Mouse (Mus musculus): ENCODE measurements at regions not wholly inside any gene's neighbourhood (a gene's known extent, or its start where the extent isn't known, plus 50 kb on each side); places are given as distances from the start of the nearest gene placed in this dataset.
A peak's percentile ranks its signal among the peaks of the same experiment; 100 is the strongest.

DNA sequence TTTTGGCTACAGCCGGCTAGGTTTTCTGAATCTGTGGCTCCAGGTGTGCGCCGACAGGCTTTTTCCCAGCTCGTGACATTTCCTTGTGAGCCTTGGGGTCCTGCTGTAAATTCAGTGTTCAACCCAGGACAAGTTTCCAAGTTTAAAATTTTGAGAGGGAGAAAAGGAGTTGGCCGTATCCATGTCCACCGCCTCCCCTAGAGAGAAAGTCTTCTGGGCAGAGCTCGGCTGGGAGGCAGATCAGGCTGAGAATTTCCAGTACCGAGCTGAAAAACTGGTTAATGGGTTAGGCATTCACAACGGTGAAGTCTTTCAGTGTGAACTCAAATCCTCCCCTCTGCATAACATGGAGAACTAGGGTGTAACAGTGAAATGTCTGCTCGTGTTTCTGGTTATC lies 70.4 kb upstream of the Ppara start:
- Histone ChIP-seq H3K4me3 (ENCODE audit: low read depth, low read length) (no peak overlapping the region), H3K36me3 (ENCODE audit: control insufficient read depth, insufficient read depth, low read length) (no peaks in the 10 kb centered on the region), H3K27me3 (replicated peaks; ENCODE audit: control insufficient read depth, insufficient read depth, low read length) (peaks cover 84% of the 10 kb centered on the region), H3K4me1 (replicated peaks; ENCODE audit: control insufficient read depth, insufficient read depth, low read length) (no peaks in the 10 kb centered on the region), H3K27ac (ENCODE audit: low read depth, low read length) (no peak overlapping the region), H3K9me3 (ENCODE audit: control insufficient read depth, low read length) (no peaks in the 10 kb centered on the region), H3K4me2 (no peak overlapping the region), H3K9ac (ENCODE audit: low read depth, low read length) (no peak overlapping the region)
- ATAC-seq (replicated peaks; ENCODE audit: low FRiP score) (no peak), DNase-seq (ENCODE audit: low spot score) (no peak)
- WGBS = 78% methylated on average over 10 of the region's 10 CpGs

DNA sequence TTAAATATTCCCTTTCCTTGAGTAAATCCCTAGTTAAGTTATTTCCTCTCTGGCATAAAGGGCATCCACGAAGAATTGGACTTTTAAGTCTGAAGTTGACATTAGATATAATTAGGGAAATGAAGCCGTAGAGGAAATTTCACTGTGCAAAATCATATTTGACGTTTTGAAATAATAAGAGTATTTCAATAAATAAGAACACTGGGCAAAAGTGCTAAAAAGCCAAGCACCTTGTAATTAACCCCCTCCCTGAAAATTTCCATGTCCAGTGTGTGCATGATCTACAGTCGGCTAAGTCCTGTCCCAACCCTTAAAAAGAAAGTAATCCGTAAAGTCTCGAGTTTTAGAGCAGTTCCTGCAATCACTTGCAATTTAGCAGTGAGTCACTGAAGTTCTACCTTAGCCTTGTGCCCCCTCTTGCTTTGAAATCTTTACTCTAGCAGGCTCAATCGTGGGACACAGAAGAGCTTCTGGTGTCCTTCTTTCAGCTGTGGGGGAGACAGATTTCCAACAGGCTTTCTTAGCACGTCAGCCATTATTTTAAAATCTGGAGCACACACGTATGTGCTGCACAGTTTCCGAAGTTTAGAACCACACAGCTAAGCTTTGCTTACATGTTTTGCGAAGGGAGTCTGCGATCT lies 69.5 kb upstream of the Ppara start:
- Histone ChIP-seq H3K4me1 (replicated peaks; ENCODE audit: control insufficient read depth, insufficient read depth, low read length) (peaks cover 2% of the 10 kb centered on the region; the same call in 1 of the 2 replicates), H3K9me3 (ENCODE audit: control insufficient read depth, low read length) (no peaks in the 10 kb centered on the region), H3K4me2 (no peak overlapping the region), H3K9ac (ENCODE audit: low read depth, low read length) (no peak overlapping the region), H3K4me3 (ENCODE audit: low read depth, low read length) (no peak overlapping the region), H3K27ac (ENCODE audit: low read depth, low read length) (no peak overlapping the region), H3K27me3 (replicated peaks; ENCODE audit: control insufficient read depth, insufficient read depth, low read length) (peaks cover 85% of the 10 kb centered on the region), H3K36me3 (ENCODE audit: control insufficient read depth, insufficient read depth, low read length) (no peaks in the 10 kb centered on the region)
- DNase-seq (ENCODE audit: low spot score) = no peak
- ATAC-seq (replicated peaks; ENCODE audit: low FRiP score) = no peak
- WGBS = 75% methylated on average over 12 of the region's 12 CpGs

DNA sequence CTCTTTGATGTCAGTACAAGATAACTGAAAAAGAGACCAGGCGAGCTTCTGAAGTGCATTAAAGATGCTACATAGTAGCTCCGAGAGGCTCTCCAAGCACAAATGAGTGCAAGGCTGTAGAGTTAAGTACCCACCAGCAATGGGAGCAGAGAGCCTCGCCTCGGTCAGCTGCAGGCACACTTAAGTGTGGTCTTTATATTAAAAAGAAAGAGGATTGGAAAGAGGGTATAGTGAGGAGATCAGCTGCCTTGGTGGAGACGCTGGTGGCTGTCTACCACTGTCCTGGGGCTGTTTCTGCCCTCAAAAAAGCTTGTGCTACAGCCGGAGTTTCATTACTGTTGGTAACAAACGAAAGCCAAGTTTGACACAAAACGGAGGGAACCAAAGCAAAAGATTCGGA lies 68.3 kb upstream of the Ppara start:
- Histone ChIP-seq H3K9me3 (ENCODE audit: control insufficient read depth, low read length) (no peaks in the 10 kb centered on the region), H3K36me3 (ENCODE audit: control insufficient read depth, insufficient read depth, low read length) (no peaks in the 10 kb centered on the region), H3K4me1 (replicated peaks; ENCODE audit: control insufficient read depth, insufficient read depth, low read length) (peaks cover 6% of the 10 kb centered on the region; the same call in 1 of the 2 replicates), H3K27me3 (replicated peaks; ENCODE audit: control insufficient read depth, insufficient read depth, low read length) (peaks cover 85% of the 10 kb centered on the region), H3K9ac (ENCODE audit: low read depth, low read length) (no peak overlapping the region), H3K4me2 (no peak overlapping the region), H3K27ac (ENCODE audit: low read depth, low read length) (no peak overlapping the region), H3K4me3 (ENCODE audit: low read depth, low read length) (no peak overlapping the region)
- ATAC-seq (replicated peaks; ENCODE audit: low FRiP score) (no peak), DNase-seq (ENCODE audit: low spot score) (no peak)
- WGBS = 67% methylated on average over 9 of the region's 9 CpGs

DNA sequence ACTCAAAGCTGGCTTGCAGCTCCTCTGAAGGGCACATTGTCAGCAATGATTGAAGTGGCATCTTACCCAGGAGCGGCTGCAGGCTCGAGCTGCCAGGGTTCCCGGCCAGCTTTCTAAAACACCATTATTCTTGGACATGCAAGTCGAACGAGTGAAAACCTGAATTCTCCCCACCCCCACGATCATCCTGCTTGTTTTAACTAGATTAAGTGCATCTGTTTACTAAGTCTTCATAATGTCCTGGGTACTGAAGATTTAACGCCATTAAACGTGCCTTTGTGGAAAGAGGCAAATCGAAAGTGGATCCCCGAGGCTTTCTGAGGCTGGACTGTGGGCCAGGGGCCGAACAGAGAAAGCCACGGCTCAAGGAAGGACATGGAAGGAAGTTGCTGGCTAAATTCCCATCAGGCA lies 67.4 kb upstream of the Ppara start:
- Histone ChIP-seq H3K4me3 (ENCODE audit: low read depth, low read length) (no peak overlapping the region), H3K4me1 (replicated peaks; ENCODE audit: control insufficient read depth, insufficient read depth, low read length) (peaks cover 6% of the 10 kb centered on the region; the same call in 1 of the 2 replicates), H3K36me3 (ENCODE audit: control insufficient read depth, insufficient read depth, low read length) (no peaks in the 10 kb centered on the region), H3K4me2 (no peak overlapping the region), H3K9me3 (ENCODE audit: control insufficient read depth, low read length) (no peaks in the 10 kb centered on the region), H3K27me3 (replicated peaks; ENCODE audit: control insufficient read depth, insufficient read depth, low read length) (peaks cover 86% of the 10 kb centered on the region), H3K9ac (ENCODE audit: low read depth, low read length) (no peak overlapping the region), H3K27ac (ENCODE audit: low read depth, low read length) (no peak overlapping the region)
- DNase-seq (ENCODE audit: low spot score) = no peak
- no peak for ATAC-seq (replicated peaks; ENCODE audit: low FRiP score)
- WGBS = 68% methylated on average over 12 of the region's 12 CpGs

DNA sequence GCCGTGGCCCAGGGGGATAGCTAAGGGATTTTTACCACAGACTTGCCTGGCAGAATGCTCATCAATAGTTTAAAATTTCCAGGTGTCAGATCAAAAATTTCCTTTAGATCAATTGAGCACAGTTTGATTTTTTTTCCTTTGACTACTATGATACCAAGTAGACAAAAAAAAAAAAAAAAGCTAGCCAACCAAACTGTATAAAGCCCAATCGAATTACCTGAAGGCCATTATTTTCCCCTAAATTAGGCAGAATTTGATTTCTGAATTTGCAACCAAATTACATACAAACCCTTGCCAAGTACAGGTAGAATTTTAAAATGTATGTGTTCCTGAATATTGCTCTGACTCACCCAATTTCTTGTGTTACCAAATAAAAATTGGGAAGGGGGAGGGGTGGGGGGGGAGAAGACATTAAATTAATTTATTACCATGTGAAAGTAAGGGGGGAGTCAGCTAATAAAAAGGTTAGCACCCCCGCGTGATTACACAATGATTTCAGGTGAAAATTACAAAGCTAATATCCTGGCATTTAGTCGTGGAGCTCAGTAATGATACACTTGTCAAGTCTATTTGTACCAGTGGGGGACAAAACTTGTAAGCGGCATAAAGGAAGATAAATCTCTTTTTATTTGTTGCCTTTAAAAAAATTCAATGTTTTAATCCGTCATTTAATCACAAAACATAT lies 66.7 kb upstream of the Ppara start:
- WGBS = 78% methylated on average over 7 of the region's 7 CpGs

DNA sequence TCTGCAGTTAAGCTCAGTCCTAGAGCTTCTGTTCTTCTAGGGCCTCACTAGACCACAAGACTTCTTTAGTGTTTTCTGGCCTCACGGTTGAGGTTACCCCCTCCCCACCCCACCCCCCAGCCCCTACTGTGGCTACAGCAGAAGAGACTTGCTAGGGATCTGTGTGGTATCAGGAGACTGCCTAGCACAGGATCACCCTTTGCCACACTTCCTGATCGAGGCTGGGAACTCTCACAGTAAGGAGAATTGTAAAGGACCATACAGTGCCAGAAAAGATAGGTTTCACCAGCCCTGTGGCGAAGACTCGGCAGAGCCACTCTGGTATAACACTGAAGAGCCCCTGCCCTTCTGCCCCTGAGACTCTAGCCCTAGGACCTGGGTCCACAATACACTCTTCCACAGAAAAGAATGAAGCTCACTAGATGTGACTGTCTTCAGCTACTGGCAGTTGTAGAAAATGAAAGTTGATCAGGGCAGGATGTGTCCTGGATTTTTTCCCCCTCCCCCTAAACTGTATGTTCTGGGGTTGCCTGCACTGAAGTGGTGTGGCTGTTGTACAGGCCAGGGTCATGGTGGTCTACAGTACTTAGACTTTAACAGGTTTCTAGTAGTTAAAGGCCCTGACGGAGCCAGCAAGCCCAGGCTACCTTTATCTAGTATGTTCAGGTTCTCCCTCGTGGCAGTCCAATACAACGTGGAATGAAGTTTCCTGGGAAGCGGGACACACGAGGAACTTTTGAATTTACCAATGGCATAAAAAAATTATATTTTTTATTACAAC lies 65.7 kb upstream of the Ppara start:
- H3K4me1 ChIP-seq (replicated peaks; ENCODE audit: control insufficient read depth, insufficient read depth, low read length) = peaks cover 6% of the 10 kb centered on the region; the same call in 1 of the 2 replicates
- no peak overlapping the region for H3K4me2 ChIP-seq
- ATAC-seq (replicated peaks; ENCODE audit: low FRiP score) (no peak), DNase-seq (ENCODE audit: low spot score) (no peak)
- WGBS = 55% methylated on average over 9 of the region's 9 CpGs
- H3K9ac ChIP-seq (ENCODE audit: low read depth, low read length) = no peak overlapping the region
- no peak overlapping the region for H3K27ac ChIP-seq (ENCODE audit: low read depth, low read length)
- peaks cover 86% of the 10 kb centered on the region for H3K27me3 ChIP-seq (replicated peaks; ENCODE audit: control insufficient read depth, insufficient read depth, low read length)
- no peaks in the 10 kb centered on the region for H3K9me3 ChIP-seq (ENCODE audit: control insufficient read depth, low read length)
- no peak overlapping the region for H3K4me3 ChIP-seq (ENCODE audit: low read depth, low read length)
- H3K36me3 ChIP-seq (ENCODE audit: control insufficient read depth, insufficient read depth, low read length) = no peaks in the 10 kb centered on the region

More for the DNA sequence above, 66.7 kb upstream of the Ppara start:
- no peak overlapping the region for H3K9ac ChIP-seq (ENCODE audit: low read depth, low read length)
- no peak overlapping the region for H3K27ac ChIP-seq (ENCODE audit: low read depth, low read length)
- H3K4me2 ChIP-seq = no peak overlapping the region
- H3K4me3 ChIP-seq (ENCODE audit: low read depth, low read length) = no peak overlapping the region
- H3K27me3 ChIP-seq (replicated peaks; ENCODE audit: control insufficient read depth, insufficient read depth, low read length) = peaks cover 86% of the 10 kb centered on the region
- DNase-seq (ENCODE audit: low spot score) = no peak
- H3K36me3 ChIP-seq (ENCODE audit: control insufficient read depth, insufficient read depth, low read length) = no peaks in the 10 kb centered on the region
- peaks cover 6% of the 10 kb centered on the region; the same call in 1 of the 2 replicates for H3K4me1 ChIP-seq (replicated peaks; ENCODE audit: control insufficient read depth, insufficient read depth, low read length)
- no peaks in the 10 kb centered on the region for H3K9me3 ChIP-seq (ENCODE audit: control insufficient read depth, low read length)
- ATAC-seq (replicated peaks; ENCODE audit: low FRiP score) = no peak

DNA sequence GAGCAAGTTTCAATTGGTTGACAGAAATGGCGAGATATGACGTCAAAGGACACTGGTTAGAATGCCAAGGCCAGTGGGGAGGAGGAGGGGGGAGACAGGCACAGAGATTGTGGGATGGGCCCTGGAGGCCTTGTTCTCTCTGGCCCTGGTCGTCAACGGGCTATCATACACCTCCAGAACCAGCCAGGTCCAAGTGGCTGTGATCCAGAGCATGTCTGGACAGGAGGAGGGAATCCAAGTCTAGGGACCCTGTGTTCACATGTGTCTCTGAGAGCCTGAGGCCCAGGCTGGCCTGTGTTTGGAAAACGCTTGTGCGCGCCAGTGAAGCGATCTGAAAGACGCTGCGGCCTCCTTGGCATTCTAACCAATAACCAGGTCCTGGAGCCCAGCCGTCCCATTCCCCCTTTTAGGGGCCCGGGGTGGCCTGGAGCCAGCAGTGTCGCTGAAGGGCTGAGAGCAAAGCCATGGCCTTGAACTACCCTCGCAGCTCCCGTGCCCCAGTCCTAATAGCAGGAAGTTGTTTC lies 65.1 kb upstream of the Ppara start:
- Histone ChIP-seq H3K9ac (ENCODE audit: low read depth, low read length) (no peak overlapping the region), H3K4me3 (ENCODE audit: low read depth, low read length) (peak overlapping the region; percentile 58), H3K4me1 (replicated peaks; ENCODE audit: control insufficient read depth, insufficient read depth, low read length) (peaks cover 6% of the 10 kb centered on the region; the same call in 1 of the 2 replicates), H3K4me2 (peak overlapping the region; percentile 64; the same call in 1 of the 2 replicates), H3K9me3 (ENCODE audit: control insufficient read depth, low read length) (no peaks in the 10 kb centered on the region), H3K36me3 (ENCODE audit: control insufficient read depth, insufficient read depth, low read length) (no peaks in the 10 kb centered on the region), H3K27ac (ENCODE audit: low read depth, low read length) (no peak overlapping the region), H3K27me3 (replicated peaks; ENCODE audit: control insufficient read depth, insufficient read depth, low read length) (peaks cover 86% of the 10 kb centered on the region)
- no peak for DNase-seq (ENCODE audit: low spot score)
- 37% methylated on average over 15 of the region's 15 CpGs for WGBS
- no peak for ATAC-seq (replicated peaks; ENCODE audit: low FRiP score)

DNA sequence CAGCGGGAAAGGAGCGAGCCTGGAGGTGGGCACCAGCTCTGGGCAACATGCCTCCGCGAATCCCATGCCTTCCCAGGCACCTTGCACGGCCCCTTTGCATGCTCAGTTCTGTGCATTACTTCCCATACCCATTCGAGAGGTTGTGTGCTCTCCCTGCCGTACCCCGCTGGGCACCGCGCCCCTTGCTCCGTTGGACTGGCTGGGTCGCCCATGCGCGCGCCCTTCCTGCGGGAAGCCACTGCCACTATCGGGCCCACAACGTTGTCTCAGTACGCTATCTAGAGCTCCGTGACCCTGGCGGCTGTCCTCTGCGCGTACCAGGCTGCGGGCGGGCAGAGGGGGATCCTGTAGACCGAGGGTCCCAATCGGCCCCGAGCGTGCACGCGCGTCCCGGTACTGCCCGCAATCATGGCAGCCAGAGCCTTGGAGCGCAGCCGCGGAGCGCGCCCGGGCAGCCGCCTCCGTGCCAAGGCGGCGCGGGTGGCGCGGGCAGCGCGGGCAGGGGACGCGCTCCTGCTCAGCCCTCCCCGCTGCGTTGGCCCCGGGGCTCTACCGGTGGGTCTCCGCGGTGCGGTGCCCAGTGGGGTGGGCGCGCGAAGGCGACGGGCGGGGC lies 64.5 kb upstream of the Ppara start:
- peak overlapping the region; percentile 58 for H3K4me3 ChIP-seq (ENCODE audit: low read depth, low read length)
- peak overlapping the region; percentile 64 for H3K4me2 ChIP-seq
- H3K4me1 ChIP-seq (replicated peaks; ENCODE audit: control insufficient read depth, insufficient read depth, low read length) = peaks cover 6% of the 10 kb centered on the region; the same call in 1 of the 2 replicates
- no peak; the same call in 1 of the 2 replicates for ATAC-seq (replicated peaks; ENCODE audit: low FRiP score)
- no peaks in the 10 kb centered on the region for H3K36me3 ChIP-seq (ENCODE audit: control insufficient read depth, insufficient read depth, low read length)
- H3K9me3 ChIP-seq (ENCODE audit: control insufficient read depth, low read length) = no peaks in the 10 kb centered on the region
- no peak for DNase-seq (ENCODE audit: low spot score)
- peaks cover 89% of the 10 kb centered on the region for H3K27me3 ChIP-seq (replicated peaks; ENCODE audit: control insufficient read depth, insufficient read depth, low read length)
- WGBS = 3% methylated on average over 55 of the region's 64 CpGs
- H3K27ac ChIP-seq (ENCODE audit: low read depth, low read length) = no peak overlapping the region
- peak overlapping the region; percentile 20; the same call in 1 of the 2 replicates for H3K9ac ChIP-seq (ENCODE audit: low read depth, low read length)

Data from liver, embryonic 11.5 days (tissue).